ENCODE assay signal across 19 mouse cellular contexts in genomic region chr10:105227631-105228030, GRCm38 (mm10).
"Had no signal": no experiment of that assay in that cellular context is flagged by ENCODE, and none has a peak within 500 bp of the region (broad histone marks: within the 10 kb centered on the region; RNA-seq: fewer than 3 reads in every experiment).

No protein-coding gene starts in this region.

- H3K9me3 ChIP-seq: limb, embryonic 13.5 days; liver, embryonic 15.5 days; megakaryocyte, embryonic 14.5 days; midbrain, embryonic 13.5 days; neural tube, embryonic 15.5 days; stomach, embryonic 15.5 days had no signal

- H3K4me1 ChIP-seq: limb, embryonic 13.5 days; midbrain, embryonic 13.5 days; neural tube, embryonic 15.5 days; stomach, embryonic 15.5 days had no signal

- H3K4me2 ChIP-seq: limb, embryonic 13.5 days; liver, embryonic 11.5 days; liver, embryonic 15.5 days; midbrain, embryonic 13.5 days; neural tube, embryonic 15.5 days; stomach, embryonic 15.5 days had no signal

- DNase-seq: kidney, postnatal 10 days; kidney, postnatal 4 days; left cerebral cortex, postnatal 4 days; lung, adult 2 months; lung, postnatal 10 days; right cerebral cortex, adult 18-20 months; right cerebral cortex, postnatal 25 days; spleen, adult 18-20 months; thymus, postnatal 36 days had no signal

- H3K4me3 ChIP-seq: layer of hippocampus, adult 2 months; limb, embryonic 13.5 days; liver, embryonic 15.5 days; megakaryocyte, embryonic 14.5 days; midbrain, embryonic 13.5 days; myocyte; neural tube, embryonic 15.5 days; stomach, embryonic 15.5 days had no signal

- H3K9ac ChIP-seq: limb, embryonic 13.5 days; liver, embryonic 15.5 days; midbrain, embryonic 13.5 days; neural tube, embryonic 15.5 days; stomach, embryonic 15.5 days had no signal

- H3K27ac ChIP-seq: layer of hippocampus, adult 2 months; limb, embryonic 13.5 days; liver, embryonic 15.5 days; macrophage; midbrain, embryonic 13.5 days; neural tube, embryonic 15.5 days; stomach, embryonic 15.5 days had no signal

- H3K27me3 ChIP-seq: limb, embryonic 13.5 days; liver, embryonic 15.5 days; megakaryocyte, embryonic 14.5 days; midbrain, embryonic 13.5 days; neural tube, embryonic 15.5 days; stomach, embryonic 15.5 days had no signal

- ATAC-seq: midbrain, embryonic 13.5 days had no signal

- H3K36me3 ChIP-seq: limb, embryonic 13.5 days; liver, embryonic 15.5 days; midbrain, embryonic 13.5 days; neural tube, embryonic 15.5 days; stomach, embryonic 15.5 days had no signal
